Mouse (Mus musculus): ENCODE results near the gene Lclat1.

The Lclat1 gene

DNA sequence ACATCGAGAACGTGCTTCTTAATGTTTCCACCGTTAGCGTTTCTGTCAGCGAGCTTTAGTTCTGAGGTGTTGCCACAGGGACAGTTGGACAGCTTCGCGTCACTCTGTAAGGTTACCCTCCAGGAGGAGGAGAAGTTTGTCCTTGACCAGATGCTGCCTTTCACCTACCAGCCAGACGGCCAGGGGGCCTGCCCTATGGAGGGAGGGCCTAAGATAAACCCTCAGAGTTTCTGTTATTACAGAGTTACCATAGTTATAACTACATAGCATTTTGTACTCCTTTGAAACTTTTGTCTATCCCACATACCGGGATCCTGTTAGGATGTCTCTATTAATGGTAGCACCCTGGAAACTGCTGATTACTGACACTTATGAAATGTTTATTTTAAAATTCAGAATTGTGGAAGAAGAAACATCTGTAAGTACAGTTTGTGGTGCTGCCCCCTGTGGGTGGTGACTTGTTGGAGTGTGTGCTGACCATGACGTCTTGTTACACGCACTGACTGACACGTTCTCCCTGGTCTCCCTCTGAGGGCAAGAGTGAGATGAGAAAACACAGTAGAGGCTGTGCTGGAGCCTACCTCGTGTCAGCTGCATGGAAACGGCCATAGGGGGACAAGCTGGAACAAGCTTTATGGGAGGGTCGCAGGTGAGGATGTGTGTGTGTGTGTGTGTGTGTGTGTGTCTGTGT, 96.0 kb downstream of the Lclat1 start:
- DNase-seq: no peak

DNA sequence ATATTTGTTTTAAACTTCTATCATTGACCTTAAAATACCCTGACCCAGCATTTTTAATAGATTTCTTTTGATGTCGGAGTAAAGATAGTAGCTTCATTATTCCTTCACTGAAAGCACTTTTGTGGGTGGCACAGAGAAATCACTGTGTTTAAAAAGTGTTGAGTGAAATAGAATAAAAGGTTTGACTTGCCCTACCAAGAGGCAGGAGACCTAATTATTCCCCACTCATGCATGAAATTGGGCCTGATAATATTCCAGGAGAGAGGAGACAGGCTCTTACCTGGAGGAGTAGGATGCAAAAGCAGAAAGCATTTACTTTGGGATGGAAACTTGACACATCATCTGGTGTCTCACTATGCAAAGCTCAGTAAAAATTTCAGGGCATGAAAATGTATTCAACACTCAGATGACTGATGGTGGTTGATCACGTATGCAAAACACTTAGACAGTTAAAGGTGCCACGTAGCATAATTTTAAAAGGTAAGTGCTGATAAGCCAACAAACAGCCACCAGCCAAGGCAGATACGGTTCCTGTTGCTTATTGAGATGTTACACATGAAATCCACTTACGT, 103.3 kb downstream of the Lclat1 start:
- no peak for DNase-seq

DNA sequence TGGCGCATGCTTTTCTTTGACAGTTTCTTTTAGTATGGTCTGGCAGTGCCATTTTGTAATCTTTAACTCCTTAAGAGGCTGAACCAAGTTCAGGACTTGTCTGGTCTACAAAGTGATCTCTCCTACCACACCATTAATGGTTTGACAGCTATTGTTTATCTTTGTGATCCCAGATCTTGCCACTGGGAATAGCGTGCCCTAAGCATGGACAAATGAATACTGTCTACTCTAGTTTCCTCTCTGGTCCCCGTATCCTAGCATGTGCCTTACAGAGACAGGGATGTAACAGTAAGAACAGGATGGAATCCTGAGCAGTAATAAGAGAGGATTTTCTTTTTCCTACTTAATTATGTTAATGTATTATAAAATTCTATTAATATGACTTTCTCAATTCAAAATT, 105.0 kb downstream of the Lclat1 start:
- no peak for DNase-seq

DNA sequence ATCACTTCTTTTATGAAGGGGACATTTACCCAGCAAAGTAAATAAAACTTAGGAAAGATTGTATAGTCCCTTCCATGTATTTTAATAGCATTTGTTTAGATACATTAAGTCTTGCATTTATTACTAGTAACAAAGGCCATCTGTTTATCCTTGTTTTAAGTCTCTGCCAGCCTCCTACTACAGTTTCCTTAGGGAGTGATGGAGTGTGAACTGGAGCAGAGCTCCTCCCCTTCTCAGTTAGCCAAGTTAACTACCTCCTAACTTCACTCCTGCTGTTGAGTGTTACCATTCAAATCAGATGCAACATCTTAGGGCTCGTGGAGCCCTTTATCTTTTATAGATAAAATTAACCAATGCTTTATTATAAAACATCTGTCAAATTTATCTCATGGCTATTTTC, 105.4 kb downstream of the Lclat1 start:
- no peak for DNase-seq

DNA sequence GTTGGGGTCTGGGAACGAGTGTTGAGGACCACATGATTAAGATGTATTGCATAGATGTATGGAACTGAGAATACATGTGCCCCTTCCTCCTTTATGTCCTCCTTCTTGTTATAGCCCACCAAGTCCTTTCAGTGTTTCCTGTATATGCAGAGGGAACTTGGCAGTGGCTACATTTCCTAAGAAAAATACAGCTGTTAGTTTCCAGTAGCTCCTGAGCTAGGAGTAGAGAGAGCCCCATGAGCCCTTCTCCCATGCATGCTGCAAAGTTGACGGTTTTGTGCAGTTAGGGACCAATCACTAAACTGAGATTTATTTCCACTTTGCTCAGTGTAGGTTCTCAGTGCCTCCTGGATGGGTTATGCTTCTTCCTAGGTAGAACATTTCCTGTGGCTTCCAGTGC, 105.9 kb downstream of the Lclat1 start:
- DNase-seq: no peak

DNA sequence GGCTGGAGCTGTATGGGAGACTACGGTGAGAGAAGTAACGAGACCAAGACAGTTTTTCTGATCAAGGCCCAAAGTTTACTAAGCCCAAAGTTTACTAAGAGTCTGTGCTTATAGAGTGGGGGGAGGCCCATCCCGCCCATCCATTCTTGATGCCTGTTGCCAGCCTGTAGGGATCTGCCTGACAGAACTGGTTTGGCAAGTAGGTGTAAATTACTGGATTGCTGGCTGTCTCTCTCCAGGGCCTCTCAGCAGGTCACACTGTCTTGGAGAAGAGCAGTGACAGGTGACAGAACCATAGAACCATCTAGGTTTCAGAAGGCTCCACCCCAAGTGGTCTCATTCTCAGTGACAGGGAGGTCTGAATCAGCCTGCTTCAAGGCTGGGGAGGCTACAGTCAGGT, 109.5 kb downstream of the Lclat1 start:
- DNase-seq: no peak

DNA sequence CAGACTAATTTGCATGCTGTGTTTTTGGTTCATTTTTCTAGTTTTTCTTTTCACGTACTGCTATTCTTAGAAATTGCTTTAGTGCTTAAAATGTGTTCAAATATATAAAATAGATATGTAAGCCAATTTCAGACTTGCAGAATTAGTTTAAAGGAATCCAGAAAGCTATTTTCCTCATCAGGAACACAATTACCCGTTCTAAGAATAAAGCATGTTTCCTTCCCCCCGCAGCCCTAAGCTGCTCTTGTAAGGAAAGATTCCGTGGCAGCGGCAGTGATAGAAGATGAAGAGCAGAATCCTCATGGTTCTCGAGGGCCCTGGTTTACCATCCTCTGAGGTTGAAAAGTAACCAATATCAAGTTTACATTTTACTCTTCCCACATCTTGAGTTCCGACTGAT, 113.0 kb downstream of the Lclat1 start:
- no peak for DNase-seq

DNA sequence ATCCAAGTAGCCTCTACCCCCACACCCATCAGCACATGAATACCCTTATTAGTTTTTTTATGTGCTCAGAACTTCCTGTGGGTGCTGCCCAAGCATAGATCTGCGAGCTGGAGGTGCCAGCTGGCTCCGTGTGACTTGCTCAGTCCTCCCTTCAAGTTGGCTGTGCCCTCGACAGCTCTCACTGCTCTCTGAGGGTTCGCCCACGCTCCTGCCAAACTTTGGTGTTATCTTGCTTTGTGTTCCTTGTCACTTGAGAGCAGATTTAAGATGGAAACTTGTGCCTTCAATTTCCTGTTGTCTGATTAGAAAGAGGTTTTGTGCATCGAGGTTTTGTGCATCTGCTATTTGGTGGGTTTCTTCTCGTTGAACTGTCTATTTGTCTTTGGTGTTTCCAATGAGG, 114.3 kb downstream of the Lclat1 start:
- DNase-seq: no peak

DNA sequence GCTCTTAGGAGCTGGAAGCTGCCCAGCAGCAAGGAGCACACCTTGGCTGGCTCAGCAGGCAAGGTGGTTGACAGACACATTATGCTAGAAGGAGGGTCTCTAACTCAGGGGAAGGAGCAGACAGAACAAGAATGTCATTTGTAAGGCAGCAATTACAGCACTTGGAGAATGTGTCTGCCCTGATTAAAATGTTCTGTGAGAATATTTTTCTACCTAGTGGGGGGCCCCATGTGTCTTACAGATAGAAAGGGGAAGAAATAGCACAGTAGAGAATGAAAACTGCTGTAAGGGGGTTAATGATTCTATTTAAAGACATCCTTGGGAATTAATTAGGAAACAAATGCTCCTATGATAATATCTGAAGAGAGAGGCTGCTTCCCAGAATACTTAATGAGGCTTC, 117.7 kb downstream of the Lclat1 start:
- DNase-seq: no peak

DNA sequence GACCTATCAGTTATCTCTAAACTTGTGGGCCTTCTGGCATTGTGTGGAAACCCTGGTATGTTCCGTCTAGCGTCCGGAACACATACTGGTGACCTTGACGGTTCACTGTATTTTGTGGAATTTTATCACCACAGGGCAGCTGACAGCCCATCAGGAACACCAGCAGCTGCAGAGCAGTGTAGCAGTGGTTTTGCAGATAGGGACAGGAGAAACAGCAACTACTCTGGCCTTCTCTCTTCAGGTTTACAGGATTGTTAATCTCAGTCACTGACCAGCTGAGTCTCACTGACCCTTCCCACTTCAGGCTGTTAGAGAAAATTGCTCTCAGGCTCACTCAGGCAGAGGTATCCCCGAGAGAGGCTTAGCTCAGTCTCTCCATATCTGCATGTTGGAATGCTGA, 118.2 kb downstream of the Lclat1 start:
- no peak for DNase-seq

DNA sequence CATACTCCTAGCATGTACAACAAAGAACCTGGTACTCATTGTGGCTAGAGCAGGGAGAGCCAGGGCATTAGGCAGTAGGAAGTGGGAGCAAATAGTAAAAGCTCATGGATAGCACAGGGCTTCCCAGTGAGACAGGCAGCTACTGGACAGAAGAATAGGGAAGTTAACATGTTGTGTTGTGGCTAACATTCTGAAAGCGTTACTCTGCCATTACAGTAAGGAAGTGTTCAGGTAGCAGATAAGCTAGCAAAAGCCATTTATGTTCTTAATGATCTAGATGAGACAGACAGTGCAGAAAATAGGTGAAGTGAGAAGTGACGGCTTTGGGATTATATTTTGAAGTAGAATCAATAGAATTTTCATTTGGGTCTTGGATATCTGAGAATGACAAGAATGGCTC, 118.8 kb downstream of the Lclat1 start:
- no peak for DNase-seq

DNA sequence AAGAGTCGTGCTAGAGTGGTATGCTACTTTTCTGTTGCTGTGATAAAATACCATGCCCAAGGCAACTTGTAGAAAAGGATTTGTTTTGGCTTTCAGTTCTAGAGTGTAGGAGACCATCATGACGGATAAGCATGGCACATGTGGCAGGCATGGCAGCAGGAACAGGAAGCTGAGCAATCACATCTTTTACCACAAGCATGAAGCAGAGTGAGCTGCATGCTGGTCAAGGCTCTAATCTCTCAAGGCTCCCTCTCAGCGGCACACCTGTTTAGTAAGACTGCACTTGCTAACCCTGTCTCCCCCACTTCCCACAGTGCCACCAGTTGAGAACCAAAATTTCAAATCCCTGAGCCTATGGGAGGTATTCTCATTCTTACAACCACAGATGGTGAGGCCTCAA, 119.6 kb downstream of the Lclat1 start:
- no peak for DNase-seq

DNA sequence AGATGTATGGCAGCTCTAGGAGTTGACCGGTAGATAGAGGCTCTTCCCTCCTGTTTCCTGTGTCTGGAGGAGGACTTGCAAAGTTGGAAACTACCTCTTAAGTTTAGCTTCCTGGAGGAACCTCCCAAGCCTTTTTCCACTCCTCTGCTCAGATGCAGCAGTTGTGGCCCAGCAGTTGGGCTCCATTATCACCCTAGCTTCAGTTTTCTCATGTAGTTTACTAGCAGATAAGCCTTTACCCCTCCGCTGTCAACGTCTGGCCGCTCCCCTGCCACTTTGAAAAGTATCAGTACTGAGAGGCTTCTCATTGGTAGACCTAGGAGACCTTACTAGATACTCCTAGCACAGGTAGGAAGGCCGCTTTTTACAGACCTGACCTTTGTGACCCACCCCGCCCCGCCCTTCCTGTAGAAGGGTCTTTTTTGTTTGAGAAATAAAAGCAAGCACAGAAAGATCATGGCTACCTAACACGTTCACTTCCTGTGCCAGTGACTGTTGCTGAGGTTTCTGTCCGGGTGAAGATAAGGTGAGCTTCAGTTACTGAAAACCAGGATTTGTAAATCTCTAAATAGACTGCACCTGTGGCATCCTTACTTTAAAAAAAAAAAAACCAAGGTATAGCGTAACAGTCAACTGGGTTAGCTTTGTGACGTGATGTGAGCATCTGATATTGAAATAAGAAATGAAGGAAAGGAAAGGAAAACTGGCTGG, 121.8 kb downstream of the Lclat1 start:
- no peak for DNase-seq

DNA sequence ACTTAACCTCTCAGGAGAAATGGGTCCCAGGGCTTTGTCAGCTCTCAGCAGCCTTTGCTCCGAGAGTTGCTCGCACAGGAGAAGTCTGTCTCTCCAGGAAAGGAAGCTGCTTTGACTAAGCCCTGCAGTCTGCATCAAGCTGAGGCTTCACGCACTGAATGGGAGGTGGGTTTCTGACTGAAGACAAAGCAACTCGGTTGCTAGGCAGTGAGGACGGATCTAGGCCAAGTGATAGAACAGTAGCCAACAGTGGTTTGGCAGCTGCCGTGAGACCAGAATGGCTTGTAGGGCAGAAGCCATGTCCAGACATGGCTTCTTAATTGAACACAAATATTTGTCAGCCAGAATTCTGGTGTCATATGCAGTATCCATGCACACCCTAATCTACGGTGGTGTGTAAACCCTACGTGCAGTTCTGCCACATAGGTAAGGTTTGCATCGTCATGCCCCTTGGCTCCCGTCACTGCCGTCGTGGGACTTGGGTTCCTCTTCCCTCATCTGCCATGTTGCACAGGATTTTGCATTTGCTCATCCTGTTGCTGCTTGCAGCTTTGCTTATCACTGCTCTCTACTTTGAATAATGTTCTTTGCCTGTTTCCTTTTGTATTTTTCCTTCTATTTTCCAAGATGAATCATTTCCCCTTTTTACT, 122.7 kb downstream of the Lclat1 start:
- DNase-seq: peak in 1 of 2 experiments; percentile 21

DNA sequence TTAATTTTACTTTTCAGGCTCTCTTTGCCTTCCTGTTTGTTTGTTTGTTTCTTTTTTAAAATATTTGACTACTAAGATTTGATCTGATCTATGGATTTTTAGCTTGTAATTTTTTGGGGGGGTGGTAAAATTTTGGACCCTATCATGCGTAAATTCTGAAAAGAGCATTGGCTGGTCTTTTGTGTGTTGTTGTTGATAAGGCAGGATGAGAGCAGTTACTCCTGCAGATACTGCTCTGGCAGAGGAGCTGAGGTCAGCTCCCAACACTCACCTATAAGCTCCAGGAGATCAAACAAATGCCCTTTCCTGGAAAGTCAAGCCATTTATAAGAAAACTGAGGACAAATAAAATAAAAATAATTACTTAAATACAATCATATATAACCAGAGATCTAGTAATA, 123.6 kb downstream of the Lclat1 start:
- no peak for DNase-seq

DNA sequence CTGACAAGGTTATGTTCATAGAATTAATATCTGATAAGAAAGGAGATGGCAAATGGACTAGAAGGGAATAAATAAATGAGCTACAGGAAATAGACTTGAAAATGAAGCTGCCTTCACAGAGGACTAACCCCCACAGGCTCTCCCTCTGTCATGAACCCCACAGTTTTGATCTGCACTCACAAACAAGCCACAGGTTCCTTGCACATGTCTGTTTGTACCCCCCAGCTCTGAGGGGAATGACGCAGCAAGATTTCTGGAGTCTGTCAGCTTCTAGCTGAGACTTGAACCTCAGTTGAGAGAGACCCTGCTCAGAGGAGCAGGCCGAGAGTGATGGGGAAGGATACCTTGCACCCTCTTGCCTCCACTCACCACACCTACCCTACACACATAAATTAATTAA, 124.8 kb downstream of the Lclat1 start:
- DNase-seq: no peak

DNA sequence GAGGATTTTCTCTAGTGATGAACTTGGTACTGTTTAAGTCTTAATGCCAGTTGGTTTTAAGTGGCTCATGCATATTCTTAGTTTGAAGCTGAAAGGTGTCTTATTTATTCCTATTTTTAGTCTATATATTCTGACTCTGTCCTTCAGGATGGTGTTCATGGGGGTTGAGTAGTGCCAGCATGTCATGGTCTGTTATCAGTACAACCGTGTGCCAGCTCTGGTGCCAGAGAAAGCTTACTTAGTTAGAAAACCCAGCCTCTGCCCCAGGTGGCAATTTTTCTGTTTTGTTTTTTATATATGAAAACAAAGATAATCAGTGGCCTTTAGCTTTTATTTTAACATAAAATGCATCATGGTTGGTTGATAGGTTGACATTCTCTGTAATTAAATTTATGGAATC, 126.2 kb downstream of the Lclat1 start:
- DNase-seq: no peak

DNA sequence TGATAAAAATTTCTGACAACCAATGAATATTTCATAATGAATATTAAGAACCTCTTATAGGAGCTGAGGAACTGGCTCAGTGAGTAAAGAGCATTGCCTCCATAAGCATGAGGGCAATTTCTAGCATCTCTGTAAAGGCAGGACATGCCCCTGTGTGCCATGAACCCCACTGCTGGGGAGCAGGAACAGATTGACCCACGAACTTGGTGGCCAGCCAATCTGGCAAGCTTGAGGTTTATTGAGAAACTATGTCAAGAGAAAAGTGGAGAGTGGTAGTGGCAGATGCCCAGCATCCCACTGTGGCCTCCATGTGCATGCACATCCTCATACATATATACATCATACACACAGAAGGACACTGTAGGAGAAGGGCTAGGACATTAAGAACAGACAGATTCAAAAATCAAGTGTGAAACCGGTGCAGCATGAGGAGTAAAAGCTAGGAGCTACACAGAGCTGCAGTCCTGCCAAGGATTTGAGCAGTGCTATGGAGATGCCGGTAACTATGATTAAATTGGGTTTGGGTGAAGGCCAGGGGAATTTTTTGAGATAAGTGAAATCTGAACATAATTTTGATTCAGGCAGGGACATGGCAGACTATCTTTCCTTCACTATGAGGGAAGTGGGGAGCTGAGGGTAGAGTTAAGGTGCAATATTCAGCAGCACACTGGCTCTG, 129.5 kb downstream of the Lclat1 start:
- no peak for DNase-seq

DNA sequence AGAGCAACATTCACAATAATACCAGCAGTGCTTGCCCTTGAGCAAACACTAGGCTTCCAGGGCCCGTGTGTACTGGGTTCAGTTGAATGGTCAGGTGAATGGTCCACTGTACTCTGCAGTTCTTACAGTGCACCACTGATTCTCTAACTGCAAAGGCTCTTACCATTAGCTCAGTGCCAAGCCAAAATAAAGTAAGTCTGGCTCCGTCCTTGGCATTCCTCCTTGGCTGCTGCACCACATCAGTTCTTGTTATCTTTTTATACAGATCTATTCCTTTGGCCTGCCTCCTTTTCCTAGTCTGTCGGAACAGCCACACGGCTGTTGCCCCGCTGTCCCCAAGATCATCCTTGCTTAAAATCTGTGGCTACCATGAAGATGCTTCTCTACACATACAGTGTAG, 130.7 kb downstream of the Lclat1 start:
- no peak for DNase-seq

DNA sequence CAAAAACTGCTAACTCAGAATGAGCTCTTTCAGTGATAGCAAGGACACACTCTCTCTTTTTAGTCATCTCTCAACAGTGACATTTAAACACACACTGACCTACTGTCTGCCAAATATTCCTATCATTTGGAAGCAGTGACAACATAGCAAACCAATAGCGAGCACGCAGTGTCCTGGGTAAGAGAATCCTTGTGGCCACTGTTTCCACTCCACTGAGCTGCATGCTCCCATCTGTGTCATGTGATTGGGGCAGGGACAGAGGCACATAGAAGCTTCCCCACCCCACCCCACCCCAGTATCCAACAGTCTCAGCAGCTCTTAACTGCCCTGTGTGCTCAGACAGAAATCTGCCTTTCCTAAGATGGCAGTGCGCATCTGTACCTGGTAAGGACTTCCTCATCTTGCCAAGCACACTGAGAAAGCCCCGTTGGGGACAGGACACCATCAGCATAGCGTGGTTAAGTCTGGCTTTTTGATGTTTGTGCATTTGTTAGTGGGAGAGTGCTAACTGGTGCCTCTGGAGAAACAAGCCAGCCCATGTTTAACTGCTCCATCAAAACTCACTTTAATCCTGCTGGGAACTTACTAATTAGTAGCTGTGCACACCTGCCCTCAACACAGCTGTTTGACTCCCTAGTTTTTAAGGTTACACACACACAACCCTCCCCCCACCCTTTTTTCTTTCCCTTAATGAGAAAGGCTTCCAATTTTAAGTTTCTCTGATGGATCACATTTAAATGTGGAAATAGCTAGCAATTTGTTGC, 133.5 kb downstream of the Lclat1 start:
- DNase-seq: peak; percentile 20 to 28

DNA sequence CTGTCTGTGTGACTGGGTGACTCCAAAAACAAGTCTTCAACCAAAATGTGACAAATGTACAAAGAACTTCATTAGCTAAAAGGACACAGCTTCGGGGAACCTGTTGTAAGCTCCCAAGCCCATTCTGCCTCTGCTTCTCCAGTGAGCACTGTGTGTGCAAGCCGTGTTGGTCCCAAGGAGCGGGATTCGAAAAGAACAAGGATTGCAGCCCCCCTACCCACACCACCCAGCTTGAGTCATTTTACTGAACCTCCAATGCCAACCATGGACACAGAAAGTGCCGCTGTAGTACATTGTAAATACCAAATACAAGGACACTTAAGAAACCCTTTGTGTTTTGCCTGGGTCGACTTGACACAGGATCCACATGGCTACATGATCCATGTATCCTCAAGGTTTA, 135.9 kb downstream of the Lclat1 start:
- no peak for DNase-seq

DNA sequence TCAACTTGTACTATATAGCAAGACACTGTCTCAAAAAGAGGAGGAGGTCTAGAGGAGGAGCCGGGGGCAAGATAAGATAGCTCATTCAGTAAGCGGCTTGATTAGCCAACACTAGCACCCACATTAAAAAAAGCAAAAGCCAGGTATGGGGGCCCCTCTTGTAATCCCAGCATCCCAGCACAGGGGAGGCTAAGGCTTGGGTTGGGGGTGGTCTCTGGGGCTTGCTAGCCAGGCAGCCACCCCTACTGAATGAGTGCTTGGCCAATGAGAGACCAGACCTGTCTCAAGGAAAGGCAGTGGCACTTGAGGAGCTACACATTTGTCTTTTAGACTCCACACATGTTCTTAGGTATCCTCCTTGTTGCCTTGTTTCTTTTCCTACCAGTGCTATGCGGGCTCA, 136.8 kb downstream of the Lclat1 start:
- no peak for DNase-seq
